Mouse (Mus musculus) thymus, adult 2 months (tissue): ENCODE measurements around the gene Gm14226.

Experiments
- CTCF ChIP-seq: fragments of 200-500 bp; IDR thresholded peaks from 2 replicates; pipeline ENCODE4 v1.5.1; 2012; ENCODE audit warnings: mild to moderate bottlenecking, control low read depth, low read length, moderate library complexity, borderline replicate concordance; ENCODE audit not compliant: control insufficient read depth, poor library complexity, insufficient read depth; ENCODE audit errors: extremely low read depth
- POLR2A ChIP-seq: fragments of 200-500 bp; IDR thresholded peaks from 2 replicates; pipeline ENCODE4 v1.6.1; 2012; ENCODE audit warnings: mild to moderate bottlenecking, low read length, control low read depth, moderate library complexity; ENCODE audit not compliant: control insufficient read depth, poor library complexity, insufficient read depth; ENCODE audit errors: extremely low read depth

DNA sequence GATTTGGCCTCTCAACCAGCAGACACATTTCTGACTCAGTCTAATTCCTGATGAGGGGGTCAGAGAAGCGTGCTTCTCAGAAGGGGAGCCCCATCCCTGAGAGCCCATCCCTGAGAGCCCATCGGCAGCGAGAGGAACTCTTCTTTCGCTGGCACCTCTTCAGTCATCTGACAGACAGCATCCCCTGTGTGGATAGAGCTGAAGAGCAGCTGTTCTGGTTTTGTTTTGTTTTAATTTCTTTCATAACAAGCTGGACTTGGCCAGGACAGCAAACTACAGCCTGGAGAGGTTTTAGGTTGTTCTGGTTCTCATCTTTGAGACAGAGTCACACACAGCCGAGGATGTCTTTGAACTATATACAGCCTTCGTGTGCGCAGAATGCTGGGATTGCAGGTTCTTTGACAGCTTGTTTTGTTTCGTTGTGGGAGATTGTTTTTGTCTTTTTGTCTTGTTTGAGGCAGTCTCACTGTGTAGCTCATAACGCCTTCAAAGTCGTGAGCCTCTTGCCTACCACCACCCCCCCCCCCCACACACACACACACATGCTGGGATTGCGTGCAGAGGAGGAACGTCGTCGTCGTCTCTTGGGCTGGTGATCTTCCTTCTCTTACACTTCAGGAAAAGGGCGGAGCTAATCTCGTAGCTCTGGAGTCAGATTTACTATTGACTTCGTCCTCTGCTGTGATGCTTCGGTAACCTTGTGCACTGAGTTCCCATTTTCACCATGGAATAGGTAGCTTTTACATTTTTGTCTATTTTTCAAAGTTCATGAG lies 15.1 kb downstream of the Gm14226 start:
- TF ChIP-seq POLR2A, result no peak
- TF ChIP-seq CTCF, result no peak
